In genomic region chr6:108828234-108828868, GRCm38 (mm10) we compare ENCODE assay signal across 8 mouse cellular contexts. TPM values are rescaled to one million over a fixed set of nuclear protein-coding genes. Genes with fewer than 3 reads are reported as not detected.
DNase-seq lines count a peak whose midpoint lies in the region; ATAC-seq and TF ChIP-seq lines count a peak whose summit lies in the region.

Gene Edem1 (plus strand): TSS chr6:108828641.

- H3K4me1 ChIP-seq in embryonic facial prominence, embryonic 14.5 days (ENCODE audit: control insufficient read depth, insufficient read depth, low read length) = peaks cover 9% of the 10 kb centered on the region
- H3K4me1 ChIP-seq in heart, adult 2 months (ENCODE audit: control insufficient read depth, insufficient read depth, low read length) = peaks cover 10% of the 10 kb centered on the region
- peaks cover 17% of the 10 kb centered on the region for H3K4me1 ChIP-seq in limb, embryonic 13.5 days
- H3K4me1 ChIP-seq in midbrain, embryonic 16.5 days (ENCODE audit: control insufficient read depth, insufficient read depth, low read length) = peaks cover 15% of the 10 kb centered on the region

- H3K36me3 ChIP-seq in embryonic facial prominence, embryonic 14.5 days (ENCODE audit: control insufficient read depth, insufficient read depth, low read length) = peaks cover 8% of the 10 kb centered on the region; the same call in 1 of the 2 replicates
- peaks cover 15% of the 10 kb centered on the region for H3K36me3 ChIP-seq in heart, adult 2 months (ENCODE audit: control insufficient read depth, insufficient read depth, low read length)
- peaks cover 14% of the 10 kb centered on the region for H3K36me3 ChIP-seq in limb, embryonic 13.5 days
- no peaks in the 10 kb centered on the region for H3K36me3 ChIP-seq in midbrain, embryonic 16.5 days (ENCODE audit: control insufficient read depth, insufficient read depth, low read length)

- under 1% methylated on average over 52 of the region's 67 CpGs for WGBS in embryonic facial prominence, embryonic 14.5 days
- WGBS in heart, adult 2 months = under 1% methylated on average over 66 of the region's 67 CpGs
- under 1% methylated on average over 67 of the region's 67 CpGs for WGBS in limb, embryonic 13.5 days
- under 1% methylated on average over 60 of the region's 67 CpGs for whole genome bisulfite sequencing in midbrain, embryonic 16.5 days

- 0 out of 2 replicates have a peak, but pooled peaks cover 1% of the 10 kb centered on the region for H3K79me2 ChIP-seq in heart, adult 2 months (replicated peaks; ENCODE audit: control insufficient read depth, insufficient read depth, low read length)

- H3K9ac ChIP-seq in embryonic facial prominence, embryonic 14.5 days (ENCODE audit: low read depth, low read length) = peak within 1 kb of the TSS; percentile 93
- peak within 1 kb of the TSS; percentile 76 for H3K9ac ChIP-seq in heart, adult 2 months (ENCODE audit: low read depth, low read length)
- H3K9ac ChIP-seq in limb, embryonic 13.5 days = peak within 1 kb of the TSS; percentile 93
- peak within 1 kb of the TSS; percentile 87 for H3K9ac ChIP-seq in midbrain, embryonic 16.5 days (ENCODE audit: low read depth, low read length)

- TF ChIP-seq EP300 in heart, adult 2 months (IDR thresholded peaks at IDR 0.05; ENCODE audit: insufficient read depth, low read depth, low read length) = peak; percentile 12; the same call in 1 of the 2 replicates

- H3K27me3 ChIP-seq in embryonic facial prominence, embryonic 14.5 days (replicated peaks; ENCODE audit: control insufficient read depth, insufficient read depth, low read length) = no peaks in the 10 kb centered on the region
- no peaks in the 10 kb centered on the region for H3K27me3 ChIP-seq in heart, adult 2 months (ENCODE audit: control insufficient read depth, insufficient read depth, low read length)
- H3K27me3 ChIP-seq in limb, embryonic 13.5 days = no peaks in the 10 kb centered on the region
- no peaks in the 10 kb centered on the region for H3K27me3 ChIP-seq in midbrain, embryonic 16.5 days (ENCODE audit: control insufficient read depth, insufficient read depth, low read depth, low read length)

- peak; percentile 96 for DNase-seq in 3T3-L1 (ENCODE audit: low read depth, low spot score)
- peak; percentile 95 to 98 for DNase-seq in adrenal gland, postnatal 4 days (ENCODE audit: low spot score in 2 of 2)
- peak; percentile 98 for DNase-seq in embryonic facial prominence, embryonic 14.5 days (ENCODE audit: low spot score)
- DNase-seq in heart, adult 2 months = peak; percentile 99 to 100
- peak; percentile 99 for DNase-seq in kidney, adult 8-10 months
- peak; percentile 95 to 98 for DNase-seq in spleen, postnatal 10 days (ENCODE audit: low spot score in 2 of 2)

- intact Hi-C loops in heart, adult 2 months (cut with DNase I) = loop anchor here (2.0 kb wide), 2 partner anchors 46 to 168 kb away; partner anchors contain the start of genes Arl8b and Bhlhe40

- H3K4me2 ChIP-seq in embryonic facial prominence, embryonic 14.5 days (ENCODE audit: low read depth, low read length) = peak within 1 kb of the TSS; percentile 76
- H3K4me2 ChIP-seq in limb, embryonic 13.5 days (replicated peaks) = peak within 1 kb of the TSS; percentile 91
- H3K4me2 ChIP-seq in midbrain, embryonic 16.5 days (ENCODE audit: low read length) = peak within 1 kb of the TSS; percentile 74

- TF ChIP-seq CTCF in heart, adult 2 months (IDR thresholded peaks at IDR 0.05) = peak; percentile 11; the same call in 1 of the 2 replicates

- H3K27ac ChIP-seq in embryonic facial prominence, embryonic 14.5 days (replicated peaks; ENCODE audit: low read depth, low read length) = peak within 1 kb of the TSS; percentile 87
- H3K27ac ChIP-seq in heart, adult 2 months = peak within 1 kb of the TSS; percentile 83
- peak within 1 kb of the TSS; percentile 77 for H3K27ac ChIP-seq in limb, embryonic 13.5 days
- H3K27ac ChIP-seq in midbrain, embryonic 16.5 days (ENCODE audit: low read length) = peak within 1 kb of the TSS; percentile 43

- H3K9me3 ChIP-seq in embryonic facial prominence, embryonic 14.5 days (ENCODE audit: control insufficient read depth, low read length) = no peaks in the 10 kb centered on the region
- no peaks in the 10 kb centered on the region for H3K9me3 ChIP-seq in limb, embryonic 13.5 days
- H3K9me3 ChIP-seq in midbrain, embryonic 16.5 days (replicated peaks; ENCODE audit: control insufficient read depth, low read length, poor library complexity, severe bottlenecking) = no peaks in the 10 kb centered on the region

- ATAC-seq in embryonic facial prominence, embryonic 14.5 days (ENCODE audit: low read depth) = peak; percentile 98
- ATAC-seq in limb, embryonic 13.5 days (ENCODE audit: low FRiP score, low read depth) = peak; percentile 98
- ATAC-seq in midbrain, embryonic 16.5 days = peak; percentile 97

- TF ChIP-seq POLR2A in heart, adult 2 months (IDR thresholded peaks at IDR 0.05; ENCODE audit: insufficient read depth, low read depth, low read length) = peak; percentile 68; the same call in 1 of the 2 replicates

- H3K4me3 ChIP-seq in embryonic facial prominence, embryonic 14.5 days (ENCODE audit: low read depth, low read length) = peak within 1 kb of the TSS; percentile 97
- peak within 1 kb of the TSS; percentile 76 for H3K4me3 ChIP-seq in heart, adult 2 months
- H3K4me3 ChIP-seq in limb, embryonic 13.5 days = peak within 1 kb of the TSS; percentile 96
- H3K4me3 ChIP-seq in midbrain, embryonic 16.5 days (ENCODE audit: low read depth, low read length) = peak within 1 kb of the TSS; percentile 85

RNA-seq across cellular contexts. Expression of gene Edem1, which starts in this region (rescaled TPM):
- 10 to 100 TPM; 40.1 to 41.1 TPM for total RNA-seq in adrenal gland, postnatal 4 days (2021)
- polyA plus RNA-seq in embryonic facial prominence, embryonic 14.5 days (2014; fragmentation: Nextera tagmentation; extraction: Ambion mirVana) = 24.1 and 27.9 TPM in 2 replicates
- 10 to 100 TPM; 10.1 to 13.8 TPM for total RNA-seq in heart, adult 2 months (2021)
- polyA plus RNA-seq in heart, adult 2 months (2012; rRNA removed) = 6.0 and 7.4 TPM in 2 replicates
- 15.8 and 20.9 TPM in 2 replicates for polyA plus RNA-seq in limb, embryonic 13.5 days (2015; fragmentation: Nextera tagmentation; extraction: Ambion mirVana)
- polyA plus RNA-seq in midbrain, embryonic 16.5 days (2015; fragmentation: Nextera tagmentation; extraction: Ambion mirVana) = 4.1 and 4.9 TPM in 2 replicates

Comparison
In these comparisons a context has a peak if more than half of its experiments do, and no peak if none do; other contexts are left out.
1. Peak in every context shown above with its lines: DNase-seq, ATAC-seq, H3K4me3 ChIP-seq and H3K27ac ChIP-seq.